Mouse (Mus musculus) heart, postnatal 10 days (tissue): ENCODE data around the gene Hoxc13. TPM values are rescaled to one million over a fixed set of nuclear protein-coding genes. Genes with fewer than 3 reads are reported as not detected.

Source experiments
- DNase-seq, 2 experiments: peaks; one replicate each; pipeline ENCODE4 v3.0.0; 2021
- intact Hi-C: fragments of 180-260 bp; cut with DNase I; formaldehyde crosslinking; loops from one replicate; pipeline ENCODE4 v1.15.1; 2025
- total RNA-seq, 2 experiments: library from RNA; stranded (reverse); gene quantifications; 2 replicates each; pipeline ENCODE4 v1.2.3; 2021

The Hoxc13 gene
- total RNA-seq, 2 experiments from 2014 or later = not detected

DNA sequence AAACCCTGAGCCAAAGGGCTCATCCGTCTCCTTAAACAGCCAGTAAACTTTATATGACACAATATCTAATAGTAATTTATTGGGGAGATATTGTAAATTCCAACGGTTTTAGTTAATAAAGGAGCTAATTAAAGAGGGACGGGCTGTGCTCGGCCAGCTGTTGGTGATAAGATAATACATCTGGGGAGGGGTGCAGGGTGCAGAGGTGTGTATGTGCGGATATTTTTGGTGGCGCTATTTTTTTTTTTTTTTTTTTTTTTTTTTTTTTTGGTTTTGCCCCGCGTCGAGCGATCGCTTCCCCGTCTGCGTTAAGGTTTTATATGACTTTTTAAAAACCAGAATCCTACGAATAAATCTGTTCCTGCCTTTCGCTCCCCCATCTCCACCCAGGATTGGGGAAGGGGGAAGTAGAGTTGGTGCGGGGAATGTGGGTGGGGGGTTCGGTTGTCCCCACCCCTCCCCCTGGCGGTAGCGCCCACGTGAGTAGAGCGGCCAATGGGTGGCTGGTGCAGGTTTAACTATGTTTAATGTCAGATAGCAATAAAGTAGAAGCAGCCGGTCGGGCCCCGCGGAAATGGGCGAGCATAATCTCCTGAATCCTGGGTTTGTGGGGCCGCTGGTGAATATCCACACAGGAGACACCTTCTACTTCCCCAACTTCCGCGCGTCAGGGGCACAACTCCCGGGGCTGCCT, 15.5 kb downstream of the Hoxc13 start, which contains the start of gene Hoxc12:
Gene Hoxc12 (plus strand): TSS at position 479 of the 694 bp plus-strand sequence.
- no peak for DNase-seq
- intact Hi-C loops = no loop called here

- no peak for DNase-seq
Observed at GRCm38 (mm10) chr15:102937036-102937666, 16.2 kb downstream of the Hoxc13 start.

GRCm38 (mm10) chr15:102939256-102940155, 18.6 kb downstream of the Hoxc13 start:
- intact Hi-C loops = no loop called here
- no peak for DNase-seq

More at GRCm38 (mm10) chr15:102937036-102937666, 16.2 kb downstream of the Hoxc13 start:
- intact Hi-C loops = no loop called here

DNA sequence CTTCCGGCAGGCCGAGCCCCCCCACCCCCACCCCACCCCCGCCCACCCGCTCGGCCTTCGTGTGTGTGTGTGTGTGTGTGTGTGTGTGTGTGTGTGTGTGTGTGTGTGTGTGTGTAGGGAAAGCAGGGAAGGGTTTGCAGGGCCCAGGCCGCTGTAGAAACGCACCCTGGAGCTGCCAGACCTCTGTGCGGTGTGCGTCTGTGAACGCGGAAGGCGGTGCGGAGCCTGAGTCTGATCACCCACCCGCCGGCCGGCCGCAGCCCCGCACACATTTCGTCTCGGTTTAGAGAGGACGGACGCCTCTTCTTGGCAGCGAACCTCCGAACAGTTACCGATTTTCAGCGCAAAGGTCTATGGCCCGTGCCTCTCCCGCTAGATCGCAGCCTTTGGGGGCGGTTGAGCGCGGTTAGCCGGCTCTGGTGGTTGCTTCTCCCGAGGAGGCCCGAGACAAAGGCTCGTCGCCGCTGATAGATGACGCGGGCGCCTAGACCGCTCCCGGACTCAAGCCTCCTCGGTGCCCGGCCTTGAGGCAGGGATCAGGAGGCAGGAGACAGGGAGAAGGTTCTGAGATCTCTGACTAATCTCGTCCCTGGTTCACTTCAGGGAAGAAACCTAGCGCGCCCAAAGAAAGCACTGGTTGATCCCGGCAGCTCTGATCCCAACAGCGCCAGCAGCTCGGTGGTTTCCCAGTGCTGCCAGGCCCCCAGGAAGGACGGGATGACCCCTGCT, 22.0 kb downstream of the Hoxc13 start:
- DNase-seq = no peak
- intact Hi-C loops = loop anchor here (1.0 kb wide), 1 partner anchor 182 kb away; no protein-coding TSS in a partner anchor

GRCm38 (mm10) chr15:102943468-102943813, 22.5 kb downstream of the Hoxc13 start:
- intact Hi-C loops = loop anchor here (1.0 kb wide), 1 partner anchor 182 kb away; no protein-coding TSS in a partner anchor
- no peak for DNase-seq

- no peak for DNase-seq
Observed at GRCm38 (mm10) chr15:102945185-102946077, 24.5 kb downstream of the Hoxc13 start.

GRCm38 (mm10) chr15:102947276-102947675, 26.4 kb downstream of the Hoxc13 start:
- intact Hi-C loops = no loop called here
- no peak for DNase-seq

More at GRCm38 (mm10) chr15:102945185-102946077, 24.5 kb downstream of the Hoxc13 start:
- intact Hi-C loops = no loop called here

DNA sequence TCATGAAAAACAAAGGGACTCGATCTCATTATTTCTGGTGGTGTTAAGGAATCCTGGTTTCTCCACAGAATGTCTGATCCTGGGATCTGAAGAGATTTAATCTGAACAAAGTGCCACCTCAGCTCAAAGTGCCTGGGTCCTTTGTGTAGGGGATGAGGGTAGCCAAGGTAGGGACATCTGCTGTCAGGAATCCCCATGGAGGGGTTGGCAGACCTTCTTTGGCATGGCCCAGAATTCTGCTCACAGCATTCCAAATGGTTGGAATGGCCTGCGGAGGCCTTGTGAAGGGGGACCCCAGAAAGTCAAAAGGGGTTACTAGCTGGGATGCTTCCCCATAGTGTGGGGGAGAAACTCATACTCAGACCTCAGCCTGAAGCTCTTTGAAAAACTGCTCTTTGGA, 27.9 kb downstream of the Hoxc13 start:
- no peak for DNase-seq
- intact Hi-C loops = no loop called here

- intact Hi-C loops = no loop called here
- DNase-seq = no peak
Observed at GRCm38 (mm10) chr15:102949696-102950095, 28.8 kb downstream of the Hoxc13 start.

DNA sequence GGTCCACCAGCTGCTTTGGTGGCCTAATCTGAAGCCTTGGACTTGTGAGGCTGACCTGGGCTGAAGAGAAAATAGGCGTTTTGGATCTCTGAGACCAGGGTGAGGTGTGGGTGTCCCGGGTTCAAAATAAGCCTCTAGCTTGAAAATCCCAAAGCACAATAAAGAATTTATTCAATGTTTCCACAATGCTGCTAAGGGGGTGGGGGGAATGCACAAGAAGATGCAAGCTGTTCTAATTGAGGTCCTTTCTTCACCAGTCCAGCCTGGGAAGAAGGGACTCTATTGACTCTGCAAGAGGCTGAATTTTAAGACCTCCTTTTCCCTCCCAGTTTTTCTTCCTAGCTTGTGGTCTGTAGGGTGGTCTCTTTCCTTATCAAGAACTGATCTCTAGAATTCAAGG, 30.0 kb downstream of the Hoxc13 start:
- intact Hi-C loops = no loop called here
- no peak for DNase-seq

- intact Hi-C loops = no loop called here
- DNase-seq = no peak
Observed at GRCm38 (mm10) chr15:102953561-102953960, 32.7 kb downstream of the Hoxc13 start.

DNA sequence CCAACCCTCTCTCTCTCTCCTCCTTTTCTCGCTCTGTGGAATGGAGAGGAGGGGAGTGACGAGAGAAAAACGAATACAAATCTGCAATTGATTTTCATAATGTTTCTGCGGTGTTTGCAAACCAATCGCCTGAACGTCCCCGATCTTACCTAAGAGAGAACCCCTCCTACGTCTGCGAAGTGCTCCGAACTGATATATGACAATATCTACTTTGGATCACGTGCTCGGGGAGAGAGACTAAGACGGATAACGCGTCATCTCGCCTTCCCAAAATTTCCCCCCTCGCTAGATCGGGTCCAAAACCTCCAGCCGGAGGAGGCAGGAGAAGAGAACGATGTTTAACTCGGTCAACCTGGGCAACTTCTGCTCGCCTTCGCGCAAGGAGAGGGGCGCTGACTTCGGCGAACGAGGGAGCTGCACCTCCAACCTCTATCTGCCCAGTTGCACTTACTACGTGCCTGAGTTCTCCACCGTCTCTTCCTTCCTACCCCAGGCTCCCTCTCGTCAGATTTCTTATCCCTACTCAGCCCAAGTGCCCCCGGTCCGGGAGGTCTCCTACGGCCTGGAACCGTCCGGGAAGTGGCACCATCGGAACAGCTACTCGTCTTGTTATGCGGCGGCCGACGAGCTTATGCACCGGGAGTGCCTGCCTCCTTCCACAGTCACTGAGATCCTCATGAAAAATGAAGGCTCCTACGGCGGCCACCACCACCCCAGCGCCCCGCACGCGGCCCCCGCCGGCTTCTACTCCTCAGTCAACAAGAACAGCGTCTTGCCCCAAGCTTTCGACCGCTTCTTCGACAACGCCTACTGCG, 33.5 kb downstream of the Hoxc13 start, which contains the start of gene Hoxc11:
Gene Hoxc11 (plus strand): TSS at position 236 of the 815 bp plus-strand sequence.
- intact Hi-C loops = loop anchor here (5.0 kb wide), 1 partner anchor 192 kb away; no protein-coding TSS in a partner anchor
- DNase-seq = no peak

DNA sequence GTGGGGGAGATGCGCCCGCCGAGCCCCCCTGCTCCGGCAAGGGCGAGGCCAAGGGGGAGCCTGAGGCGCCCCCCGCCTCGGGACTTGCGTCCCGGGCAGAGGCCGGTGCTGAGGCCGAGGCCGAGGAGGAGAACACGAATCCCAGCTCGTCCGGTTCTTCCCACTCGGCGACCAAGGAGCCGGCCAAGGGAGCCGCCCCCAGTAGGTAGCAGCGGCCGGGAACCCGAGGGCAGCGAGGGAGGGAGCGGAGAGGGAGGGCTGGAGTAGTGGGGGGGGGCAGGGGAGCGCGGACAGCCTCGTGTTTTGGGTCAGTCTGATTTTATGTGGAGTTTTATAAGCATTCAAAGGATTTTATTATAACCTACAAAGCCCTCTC, 34.1 kb downstream of the Hoxc13 start:
- DNase-seq = no peak
- intact Hi-C loops = loop anchor here (5.0 kb wide), 1 partner anchor 193 kb away; no protein-coding TSS in a partner anchor

- no peak for DNase-seq
- intact Hi-C loops = loop anchor here (5.0 kb wide), 1 partner anchor 194 kb away; no protein-coding TSS in a partner anchor
Observed at GRCm38 (mm10) chr15:102955833-102956640, 35.1 kb downstream of the Hoxc13 start.

DNA sequence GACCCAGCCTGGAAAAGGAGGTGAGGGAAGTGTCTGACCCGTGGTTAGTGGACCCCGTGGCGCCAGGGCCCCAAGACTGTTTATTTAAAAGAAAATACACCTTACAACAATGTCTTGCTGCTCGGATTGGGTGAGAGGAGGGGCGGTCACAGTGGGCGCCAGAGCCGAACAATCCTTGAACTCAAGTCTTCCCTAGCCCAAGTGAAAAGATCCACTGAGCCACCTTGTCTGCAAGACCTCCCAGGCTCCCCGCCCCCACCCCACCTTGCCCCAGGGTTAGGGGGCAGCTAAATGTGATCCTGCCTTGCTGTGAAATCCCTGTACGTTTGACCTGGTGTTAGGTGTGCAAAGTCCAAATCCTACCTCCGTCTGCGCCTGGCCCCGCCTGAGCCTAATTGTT, 36.0 kb downstream of the Hoxc13 start:
- no peak for DNase-seq
- intact Hi-C loops = loop anchor here (5.0 kb wide), 1 partner anchor 195 kb away; no protein-coding TSS in a partner anchor

GRCm38 (mm10) chr15:102959663-102960191, 38.8 kb downstream of the Hoxc13 start:
- DNase-seq = no peak
- intact Hi-C loops = loop anchor here (5.0 kb wide), 1 partner anchor 197 kb away; no protein-coding TSS in a partner anchor

GRCm38 (mm10) chr15:102961728-102962127, 40.8 kb downstream of the Hoxc13 start:
- intact Hi-C loops = no loop called here

More at GRCm38 (mm10) chr15:102961728-102962127, 40.8 kb downstream of the Hoxc13 start:
- DNase-seq = no peak
